Mouse (Mus musculus) lung, adult 2 months (tissue): ENCODE results near the gene Igsf3.

Experiments
- CTCF ChIP-seq: fragments of 200-500 bp; IDR thresholded peaks from 2 replicates; pipeline ENCODE4 v1.5.1; 2011; ENCODE audit warnings: mild to moderate bottlenecking, low read length, control low read depth; ENCODE audit not compliant: insufficient read depth
- POLR2A ChIP-seq: fragments of 200-500 bp; IDR thresholded peaks from 2 replicates; pipeline ENCODE4 v1.6.1; 2011; ENCODE audit warnings: low read depth, mild to moderate bottlenecking, control low read depth, low read length, borderline replicate concordance; ENCODE audit errors: extremely low read depth

DNA sequence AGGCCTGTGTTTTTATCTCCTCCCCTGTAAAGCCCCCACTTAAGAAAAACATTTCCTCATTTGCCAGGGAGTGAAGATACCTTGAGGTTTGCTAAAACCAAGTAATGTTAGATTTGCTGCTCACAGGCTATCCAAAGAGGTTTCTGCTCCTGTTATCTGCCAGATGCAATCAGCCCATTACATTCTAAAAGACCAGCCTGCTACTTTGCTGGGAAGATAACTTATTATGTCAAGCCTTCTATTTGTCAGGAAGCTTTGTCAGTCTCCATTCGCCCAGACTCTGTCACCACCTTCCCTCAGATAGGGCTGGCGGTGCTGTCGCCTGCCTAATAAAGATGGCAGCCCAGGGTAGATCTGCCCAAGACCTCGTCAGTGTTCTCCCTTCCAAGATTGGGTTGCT lies 59.6 kb downstream of the Igsf3 start:
- no peak for TF ChIP-seq CTCF
- TF ChIP-seq POLR2A = no peak
